Mouse (Mus musculus): ENCODE measurements around the gene Nfe2l3.

The Nfe2l3 gene

GRCm38 (mm10) chr6:51432535-51433397, at the start of gene Nfe2l3:
Nfe2l3 (plus strand) TSS chr6:51432670.
- POLR2A ChIA-PET: interaction anchor here (0.5 to 13.1 kb wide), 33 partner anchors 8 to 674 kb away, joined by 3 to 248 read pairs (median 4); partner anchors contain the start of genes Cbx3 (in 3 of the 4) and Hnrnpa2b1 (in 3 of the 4)
- CTCF ChIA-PET: interaction anchor here in 2 of 4 experiments (0.5 to 2.2 kb wide), 8 partner anchors 10 to 612 kb away, joined by 3 to 10 read pairs (median 4); no protein-coding TSS in a partner anchor

GRCm38 (mm10) chr6:51383769-51384755, 48.4 kb upstream of the Nfe2l3 start:
- ChIA-PET CTCF (interaction anchor here (0.5 to 2.4 kb wide), 94 partner anchors 9 to 1604 kb away, joined by 3 to 24 read pairs (median 4); partner anchors contain the start of gene Nfe2l3 (in 1 of the 4)), POLR2A (interaction anchor here (0.6 to 8.5 kb wide), 53 partner anchors 9 to 837 kb away, joined by 3 to 138 read pairs (median 4); partner anchors contain the start of genes Hnrnpa2b1 (in 2 of the 4), Cbx3 (in 1 of the 4) and Nfe2l3 (in 1 of the 4))

GRCm38 (mm10) chr6:51390505-51390904, 42.0 kb upstream of the Nfe2l3 start:
- POLR2A ChIA-PET: interaction anchor here in 3 of 4 experiments (0.6 to 2.2 kb wide), 12 partner anchors 8 to 799 kb away, joined by 3 to 12 read pairs (median 6); partner anchors contain the start of genes 5730596B20Rik (in 1 of the 3) and Nfe2l3 (in 1 of the 3)
- CTCF ChIA-PET: interaction anchor here in 1 of 4 experiments (0.7 kb wide), 1 partner anchor 8 kb away, joined by 7 read pairs; no protein-coding TSS in a partner anchor

DNA sequence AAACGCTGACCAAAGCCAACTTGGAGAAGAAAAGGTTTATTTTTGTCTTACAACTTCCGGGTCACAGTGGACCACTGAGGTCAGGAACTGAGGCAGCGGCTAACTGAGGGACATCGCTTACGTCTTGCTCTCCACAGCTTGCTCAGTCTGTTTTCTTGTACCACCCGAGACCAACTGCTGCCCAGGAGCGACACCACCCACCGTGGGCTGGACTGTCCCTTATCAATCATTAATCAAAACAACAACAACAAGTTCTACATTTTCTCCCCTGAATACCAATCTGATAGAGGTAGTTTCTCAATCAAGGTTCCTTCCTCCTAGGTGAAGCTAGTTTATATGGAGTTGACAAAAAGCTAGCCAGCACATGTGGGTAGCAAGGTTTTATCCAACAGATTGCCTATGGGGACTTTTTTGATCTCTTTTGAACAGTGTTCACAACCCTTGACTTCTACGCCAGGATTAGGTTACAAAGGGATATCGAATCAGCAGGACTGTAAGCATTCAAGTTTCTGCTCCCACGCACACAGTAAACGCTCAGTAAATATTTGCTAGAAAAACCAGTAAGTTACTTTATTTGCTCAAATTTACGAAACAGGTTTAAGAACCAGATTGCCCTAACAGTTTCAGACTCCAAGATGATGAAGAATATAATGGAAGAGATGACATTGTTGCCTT, 40.5 kb upstream of the Nfe2l3 start:
- ChIA-PET POLR2A (interaction anchor here in 2 of 4 experiments (1.0 to 2.2 kb wide), 8 partner anchors 9 to 78 kb away, joined by 3 to 12 read pairs (median 4); partner anchors contain the start of genes Hnrnpa2b1 (in 2 of the 2) and Cbx3 (in 1 of the 2)), CTCF (interaction anchor here in 1 of 4 experiments (0.6 to 1.4 kb wide), 2 partner anchors 30 to 40 kb away, joined by 3 read pairs; partner anchors contain the start of gene Nfe2l3)

- ChIA-PET CTCF (interaction anchor here in 2 of 4 experiments (0.5 to 1.1 kb wide), 3 partner anchors 9 to 16 kb away, joined by 4 to 8 read pairs (median 4); no protein-coding TSS in a partner anchor), POLR2A (interaction anchor here in 2 of 4 experiments (0.6 to 1.8 kb wide), 13 partner anchors 10 to 78 kb away, joined by 3 to 7 read pairs (median 3); partner anchors contain the start of genes Hnrnpa2b1 (in 1 of the 2) and Nfe2l3 (in 1 of the 2))
These were observed 38.9 kb upstream of the Nfe2l3 start for GRCm38 (mm10) chr6:51393341-51394128.

GRCm38 (mm10) chr6:51394367-51394766, 38.1 kb upstream of the Nfe2l3 start:
- POLR2A ChIA-PET: interaction anchor here in 3 of 4 experiments (0.7 to 1.8 kb wide), 7 partner anchors 13 to 152 kb away, joined by 3 to 7 read pairs (median 3); partner anchors contain the start of gene Hnrnpa2b1 (in 1 of the 3)
- CTCF ChIA-PET: interaction anchor here in 3 of 4 experiments (0.6 to 1.1 kb wide), 3 partner anchors 10 to 15 kb away, joined by 4 to 8 read pairs (median 6); no protein-coding TSS in a partner anchor

DNA sequence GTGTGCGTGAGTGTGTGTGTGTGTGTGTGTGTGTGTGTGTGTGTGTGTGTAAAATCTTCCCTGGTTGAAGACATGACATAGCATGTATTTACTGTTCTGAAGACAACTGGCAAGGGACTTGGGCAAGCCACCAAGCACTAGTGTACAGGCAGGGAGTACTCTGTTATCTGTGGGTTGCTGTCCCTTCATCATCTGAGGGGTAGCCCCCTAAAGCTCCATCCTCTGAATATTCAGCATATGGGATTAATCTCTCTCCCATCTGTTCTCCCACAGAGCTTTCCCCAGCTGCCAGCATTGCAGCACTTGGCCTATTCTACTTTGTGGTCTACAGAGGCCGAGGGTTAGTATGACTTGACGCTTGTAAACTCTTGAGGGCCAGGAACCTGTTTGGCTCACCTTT, 37.5 kb upstream of the Nfe2l3 start:
- CTCF ChIA-PET: interaction anchor here in 3 of 4 experiments (0.6 to 1.6 kb wide), 3 partner anchors 11 to 114 kb away, joined by 5 to 12 read pairs (median 6); no protein-coding TSS in a partner anchor

GRCm38 (mm10) chr6:51395486-51395885, 37.0 kb upstream of the Nfe2l3 start:
- POLR2A ChIA-PET: interaction anchor here in 3 of 4 experiments (0.6 to 1.7 kb wide), 17 partner anchors 9 to 334 kb away, joined by 3 to 9 read pairs (median 3); partner anchors contain the start of genes Hnrnpa2b1 (in 2 of the 3) and Cbx3 (in 1 of the 3)
- CTCF ChIA-PET: interaction anchor here in 3 of 4 experiments (0.6 to 1.6 kb wide), 3 partner anchors 12 to 114 kb away, joined by 5 to 12 read pairs (median 5); no protein-coding TSS in a partner anchor

More for the DNA sequence above, 37.5 kb upstream of the Nfe2l3 start:
- POLR2A ChIA-PET: interaction anchor here in 3 of 4 experiments (0.7 to 1.7 kb wide), 11 partner anchors 8 to 335 kb away, joined by 3 to 9 read pairs (median 3); partner anchors contain the start of gene Hnrnpa2b1 (in 1 of the 3)

DNA sequence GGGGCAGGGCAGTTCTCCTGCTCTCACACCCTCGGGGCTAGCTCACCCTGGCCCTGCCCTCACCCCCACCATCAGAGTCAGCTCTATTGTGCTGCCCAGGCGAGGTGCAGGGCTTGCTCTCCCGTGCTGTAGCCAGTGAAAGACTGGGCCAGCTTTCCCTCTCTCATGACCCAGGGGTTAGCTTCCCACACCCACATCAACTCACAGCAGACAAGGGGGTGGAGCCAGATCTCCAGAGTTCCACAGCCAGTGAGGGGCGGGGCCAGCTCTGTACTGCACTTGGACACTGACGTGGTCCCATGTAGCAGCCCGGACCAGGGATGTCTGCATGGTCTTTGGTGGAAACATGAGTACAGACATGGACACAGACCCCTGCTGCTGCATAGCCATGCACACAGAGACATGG, 33.4 kb upstream of the Nfe2l3 start:
- CTCF ChIA-PET: interaction anchor here (0.6 to 1.4 kb wide), 8 partner anchors 8 to 181 kb away, joined by 3 to 11 read pairs (median 4); no protein-coding TSS in a partner anchor

GRCm38 (mm10) chr6:51401294-51401693, 31.2 kb upstream of the Nfe2l3 start:
- CTCF ChIA-PET: interaction anchor here in 1 of 4 experiments (0.5 to 2.6 kb wide), 2 partner anchors 18 to 99 kb away, joined by 4 to 7 read pairs; no protein-coding TSS in a partner anchor
- POLR2A ChIA-PET: interaction anchor here in 3 of 4 experiments (0.7 to 2.9 kb wide), 18 partner anchors 10 to 223 kb away, joined by 3 to 15 read pairs (median 4); partner anchors contain the start of genes Hnrnpa2b1 (in 1 of the 3) and Nfe2l3 (in 1 of the 3)

More for the DNA sequence above, 33.4 kb upstream of the Nfe2l3 start:
- POLR2A ChIA-PET: interaction anchor here in 3 of 4 experiments (0.5 to 2.0 kb wide), 38 partner anchors 9 to 845 kb away, joined by 3 to 17 read pairs (median 4); partner anchors contain the start of genes Cbx3 (in 2 of the 3), Hnrnpa2b1 (in 2 of the 3) and Nfe2l3 (in 2 of the 3)

GRCm38 (mm10) chr6:51403598-51403997, 28.9 kb upstream of the Nfe2l3 start:
- ChIA-PET POLR2A (interaction anchor here in 2 of 4 experiments (0.5 to 2.9 kb wide), 4 partner anchors 65 to 747 kb away, joined by 3 to 15 read pairs (median 3); partner anchors contain the start of gene Hnrnpa2b1 (in 1 of the 2)), CTCF (interaction anchor here in 1 of 4 experiments (0.7 kb wide), 1 partner anchor 20 kb away, joined by 4 read pairs; no protein-coding TSS in a partner anchor)

DNA sequence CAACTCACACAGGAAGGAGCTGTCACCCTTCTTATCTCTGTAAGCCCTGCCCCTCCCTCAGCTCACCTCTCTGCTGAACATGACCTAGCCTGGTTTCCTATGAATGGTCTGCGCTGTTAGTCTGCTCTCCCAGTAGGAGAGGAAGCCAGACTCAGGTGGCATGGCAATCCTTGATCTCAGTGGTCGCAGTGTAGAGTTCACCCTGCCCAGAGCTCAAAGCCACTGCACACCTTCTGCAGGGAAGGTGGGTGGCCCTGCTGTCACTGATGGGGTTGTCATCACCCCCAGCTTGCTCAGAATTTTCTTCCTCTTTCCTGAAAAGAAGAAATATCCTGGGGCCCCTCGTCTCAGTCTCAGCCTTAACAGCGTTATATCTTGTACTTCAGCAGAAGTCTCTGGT, 28.0 kb upstream of the Nfe2l3 start:
- CTCF ChIA-PET: interaction anchor here in 1 of 4 experiments (0.5 kb wide), 1 partner anchor 21 kb away, joined by 3 read pairs; no protein-coding TSS in a partner anchor
- POLR2A ChIA-PET: interaction anchor here in 3 of 4 experiments (0.6 to 2.5 kb wide), 4 partner anchors 8 to 98 kb away, joined by 3 to 7 read pairs (median 4); no protein-coding TSS in a partner anchor

- POLR2A ChIA-PET: interaction anchor here in 1 of 4 experiments (1.6 kb wide), 1 partner anchor 42 kb away, joined by 5 read pairs; no protein-coding TSS in a partner anchor
- CTCF ChIA-PET: interaction anchor here in 1 of 4 experiments (0.5 kb wide), 1 partner anchor 42 kb away, joined by 5 read pairs; no protein-coding TSS in a partner anchor
These were observed 16.0 kb upstream of the Nfe2l3 start for GRCm38 (mm10) chr6:51416433-51416832.

DNA sequence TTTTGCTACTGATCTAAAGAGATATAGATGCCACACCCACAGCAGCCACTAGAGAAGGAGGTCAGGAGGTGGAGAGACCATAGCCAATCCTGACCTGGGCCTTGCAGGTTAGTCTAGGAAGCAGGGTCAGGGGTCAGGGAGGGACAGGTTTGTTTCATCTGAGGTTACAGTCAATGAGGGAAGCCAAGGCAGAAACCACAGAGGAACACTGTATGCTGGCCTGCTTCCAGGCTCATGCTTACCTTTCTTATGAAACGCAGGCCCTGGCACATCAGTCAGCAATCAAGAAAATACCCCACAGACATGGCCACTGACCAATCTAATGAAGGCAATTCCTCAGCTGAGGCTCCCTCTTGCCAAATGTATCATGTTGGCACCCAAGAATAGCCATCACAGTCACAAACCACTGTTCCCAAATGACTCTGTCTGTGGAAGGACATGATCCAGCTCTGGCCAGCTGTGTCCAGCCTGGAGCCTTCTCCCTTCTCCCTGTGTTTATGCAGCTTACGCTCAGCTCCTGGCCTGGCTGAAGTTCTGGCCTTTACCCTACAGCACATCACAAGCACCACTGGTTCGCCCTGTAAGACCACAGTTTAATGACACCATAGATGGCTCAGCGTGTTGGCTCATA, 15.0 kb upstream of the Nfe2l3 start:
- POLR2A ChIA-PET: interaction anchor here in 2 of 4 experiments (0.7 to 1.6 kb wide), 4 partner anchors 9 to 67 kb away, joined by 3 to 5 read pairs (median 4); partner anchors contain the start of gene Nfe2l3 (in 1 of the 2)
- CTCF ChIA-PET: interaction anchor here in 2 of 4 experiments (0.5 kb wide), 2 partner anchors 34 to 41 kb away, joined by 5 to 19 read pairs; no protein-coding TSS in a partner anchor
